Mouse (Mus musculus) midbrain, postnatal 0 days (tissue): Measurements from ENCODE around the gene Katnal1. TPM values are rescaled to one million over a fixed set of nuclear protein-coding genes. Genes with fewer than 3 reads are reported as not detected.

Experiments used
- ATAC-seq: fragments of 200-750 bp; cut with Nextera tagmentation; 2 replicates; pipeline ENCODE4 v1.8.0; 2017; ENCODE audit warnings: moderate number of reproducible peaks, mild to moderate bottlenecking, moderate TSS enrichment, moderate library complexity; ENCODE audit not compliant: low FRiP score
- DNase-seq: peaks from one replicate; pipeline ENCODE4 v3.0.0-alpha.2; 2015; ENCODE audit warnings: low spot score
- H3K27ac ChIP-seq: fragments of 300-500 bp; sonication (generic); 2 replicates; pipeline ENCODE4 v1.5.1; 2014; ENCODE audit warnings: low read depth, mild to moderate bottlenecking, low read length, mixed read lengths
- H3K27me3 ChIP-seq: fragments of 300-500 bp; sonication (generic); 2 replicates; pipeline ENCODE4 v1.6.1; 2014; ENCODE audit warnings: low read length, control low read depth, mixed read lengths; ENCODE audit not compliant: insufficient read depth
- H3K36me3 ChIP-seq: fragments of 300-500 bp; sonication (generic); 2 replicates; pipeline ENCODE4 v1.6.1; 2014; ENCODE audit warnings: low read length, control low read depth, mixed read lengths; ENCODE audit not compliant: insufficient read depth
- H3K4me1 ChIP-seq: fragments of 300-500 bp; sonication (generic); 2 replicates; pipeline ENCODE4 v1.6.1; 2014; ENCODE audit warnings: mild to moderate bottlenecking, control low read depth, antibody characterized with exemption, low read length, mixed read lengths; ENCODE audit not compliant: insufficient read depth
- H3K4me2 ChIP-seq: fragments of 300-500 bp; sonication (generic); 2 replicates; pipeline ENCODE4 v1.6.1; 2014; ENCODE audit warnings: low read depth, mild to moderate bottlenecking, low read length, mixed read lengths; ENCODE audit not compliant: poor library complexity, severe bottlenecking
- H3K4me3 ChIP-seq: fragments of 300-500 bp; sonication (generic); 2 replicates; pipeline ENCODE4 v1.5.1; 2014; ENCODE audit warnings: low read depth, mild to moderate bottlenecking, low read length, moderate library complexity
- H3K9ac ChIP-seq: fragments of 300-500 bp; sonication (generic); replicated peaks from 2 replicates; pipeline ENCODE4 v1.6.1; 2014; ENCODE audit warnings: mild to moderate bottlenecking, low read length, moderate library complexity, mixed read lengths; ENCODE audit not compliant: poor library complexity, severe bottlenecking
- H3K9me3 ChIP-seq: fragments of 300-500 bp; sonication (generic); 2 replicates; pipeline ENCODE4 v1.6.1; 2016; ENCODE audit warnings: low read length, control low read depth
- CTCF ChIP-seq: IDR thresholded peaks from 2 replicates; pipeline ENCODE4 v1.5.1; 2016; ENCODE audit warnings: antibody characterized with exemption, mild to moderate bottlenecking
- WGBS: fragments of 180-500 bp; shearing (Covaris S2); extraction: QIAGEN DNeasy Blood & Tissue Kit; methylation state at CpG from one replicate; pipeline ENCODE4 v1.1.7; 2014; 5-methylcytosine and 5-hydroxymethylcytosine counted together
- polyA plus RNA-seq: library from polyadenylated mRNA; unstranded; fragments of >200 nt; fragmentation: Nextera tagmentation; extraction: Ambion mirVana; gene quantifications from 2 replicates; pipeline ENCODE4 v1.2.1, GENCODE M21; 2015
- total RNA-seq: library from RNA; depleted of rRNA; stranded (reverse); fragments of >200 nt; gene quantifications from 2 replicates; pipeline ENCODE4 v1.2.3, GENCODE M21; 2014

The Katnal1 gene
- total and polyA plus RNA-seq, 2 experiments from 2014 or later: 31.4 to 38.0 TPM

DNA sequence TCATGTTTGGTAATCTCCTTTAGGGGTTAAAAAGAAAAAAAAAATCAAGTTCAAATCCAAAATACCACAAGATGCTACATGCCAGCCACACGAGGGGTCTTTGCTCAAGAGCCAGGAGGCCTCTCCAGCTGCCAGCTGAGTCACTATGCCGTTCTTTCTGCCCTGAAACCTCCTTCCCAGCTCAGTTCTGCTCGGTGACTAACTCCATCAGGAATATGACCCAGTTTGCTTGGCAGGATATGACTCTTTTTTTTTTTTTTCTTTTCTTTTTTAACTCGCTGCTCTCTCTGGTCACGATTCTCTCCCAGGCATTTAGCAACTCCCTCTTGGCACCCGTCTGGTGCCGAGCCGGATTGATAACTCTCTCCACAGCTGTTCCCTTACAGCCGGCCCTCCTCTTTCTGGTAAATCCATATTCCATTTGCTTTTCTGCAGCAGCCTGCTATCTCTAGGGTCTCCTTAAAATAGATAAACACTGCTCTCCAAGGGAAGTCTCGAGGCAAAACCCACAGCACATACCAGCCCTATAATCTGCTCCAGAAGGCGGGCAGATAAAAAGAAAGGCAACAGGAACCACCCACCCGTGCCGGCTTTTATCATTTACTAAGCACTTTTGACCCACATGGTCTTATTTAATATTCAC, 36.7 kb upstream of the Katnal1 start:
- Histone ChIP-seq H3K36me3 (no peaks in the 10 kb centered on the region), H3K4me2 (0 out of 2 replicates have a peak overlapping the region, but pooled peaks have one; percentile 10), H3K27ac (peak overlapping the region; percentile 48), H3K9ac (no peak overlapping the region), H3K4me1 (peaks cover 4% of the 10 kb centered on the region; the same call in 1 of the 2 replicates), H3K9me3 (no peaks in the 10 kb centered on the region), H3K4me3 (no peak overlapping the region), H3K27me3 (no peaks in the 10 kb centered on the region)
- ATAC-seq (no peak), DNase-seq (peak; percentile 71)
- no peak for TF ChIP-seq CTCF
- 7% methylated on average over 13 of the region's 13 CpGs for WGBS

- Histone ChIP-seq H3K9me3 (no peaks in the 10 kb centered on the region), H3K9ac (no peak overlapping the region), H3K36me3 (no peaks in the 10 kb centered on the region), H3K4me2 (no peak overlapping the region), H3K4me1 (peaks cover 4% of the 10 kb centered on the region; the same call in 1 of the 2 replicates), H3K27ac (no peak overlapping the region), H3K4me3 (no peak overlapping the region), H3K27me3 (no peaks in the 10 kb centered on the region)
- no peak for TF ChIP-seq CTCF
- no peak for DNase-seq
- 76% methylated on average over 15 of the region's 15 CpGs for WGBS
- no peak for ATAC-seq
Observed at GRCm38 (mm10) chr5:148965089-148965591, 36.0 kb upstream of the Katnal1 start.

- DNase-seq (no peak), ATAC-seq (no peak)
- H3K27me3 ChIP-seq: no peaks in the 10 kb centered on the region
- WGBS: 91% methylated on average over 1 of the region's 1 CpGs
- H3K36me3 ChIP-seq: no peaks in the 10 kb centered on the region
- H3K4me1 ChIP-seq: peaks cover 11% of the 10 kb centered on the region
- TF ChIP-seq CTCF: no peak
- H3K27ac ChIP-seq: no peak overlapping the region
- H3K9me3 ChIP-seq: no peaks in the 10 kb centered on the region
- H3K4me3 ChIP-seq: no peak overlapping the region
- H3K9ac ChIP-seq: no peak overlapping the region
- H3K4me2 ChIP-seq: no peak overlapping the region
Observed at GRCm38 (mm10) chr5:148964251-148964650, 35.1 kb upstream of the Katnal1 start.

GRCm38 (mm10) chr5:148960211-148960610, 31.1 kb upstream of the Katnal1 start:
- no peak for TF ChIP-seq CTCF
- Histone ChIP-seq H3K4me3 (no peak overlapping the region), H3K9me3 (no peaks in the 10 kb centered on the region), H3K4me1 (peaks cover 7% of the 10 kb centered on the region), H3K27ac (no peak overlapping the region), H3K27me3 (no peaks in the 10 kb centered on the region), H3K9ac (0 out of 2 replicates have a peak overlapping the region, but pooled peaks have one; percentile 56), H3K36me3 (no peaks in the 10 kb centered on the region), H3K4me2 (no peak overlapping the region)
- ATAC-seq: no peak
- DNase-seq: no peak
- WGBS: 56% methylated on average over 10 of the region's 10 CpGs

DNA sequence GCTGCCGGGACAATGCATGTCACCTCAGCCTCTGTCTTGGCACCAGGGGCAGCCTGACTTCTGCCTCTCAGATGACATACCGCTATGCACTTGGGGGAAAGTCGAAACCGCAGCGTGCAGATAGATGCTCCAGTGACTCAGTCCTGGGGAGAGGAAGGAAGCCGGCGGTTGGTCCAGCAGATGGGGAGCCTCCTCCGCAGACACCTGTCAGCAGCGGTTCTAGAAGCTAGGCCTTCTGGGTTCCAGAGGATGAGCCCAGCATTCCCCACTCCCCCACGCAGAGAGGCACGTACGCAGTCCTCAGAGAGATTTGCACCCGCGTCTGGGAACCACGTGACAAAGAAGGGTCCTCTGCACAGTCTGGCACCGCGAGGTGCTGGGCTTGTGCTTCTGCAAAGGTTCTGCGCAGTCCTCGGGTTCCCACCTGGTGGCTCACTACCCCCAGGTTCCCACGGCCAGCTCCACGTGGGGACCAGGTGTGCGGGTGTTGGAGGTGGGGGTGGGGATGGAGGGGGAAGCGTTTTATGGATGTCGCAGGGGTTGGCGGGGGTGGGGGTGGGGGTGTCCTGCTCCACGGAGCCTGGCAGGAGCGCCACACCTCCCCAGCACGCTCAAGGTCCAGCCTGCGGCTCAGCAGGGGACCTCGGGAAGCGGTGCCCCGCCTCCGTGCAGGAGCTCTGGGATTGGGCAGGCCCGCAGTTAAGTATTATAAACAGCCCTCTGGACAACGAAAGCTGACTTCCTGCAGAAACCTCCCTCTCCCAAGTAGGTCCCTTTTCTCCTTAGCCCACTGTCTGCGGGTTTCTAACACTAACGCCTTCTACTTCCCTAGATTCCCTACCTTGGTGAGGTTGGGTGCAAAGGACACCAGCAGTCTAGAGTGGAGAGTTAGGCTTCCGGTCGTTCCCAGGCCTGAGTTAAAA, 30.2 kb upstream of the Katnal1 start:
- ATAC-seq: peak; percentile 57; the same call in 1 of the 2 replicates
- Histone ChIP-seq H3K9ac (peak overlapping the region; percentile 56), H3K9me3 (no peaks in the 10 kb centered on the region), H3K27me3 (no peaks in the 10 kb centered on the region), H3K27ac (no peak overlapping the region), H3K36me3 (no peaks in the 10 kb centered on the region), H3K4me2 (peak overlapping the region; percentile 92), H3K4me1 (peaks cover 7% of the 10 kb centered on the region), H3K4me3 (peak overlapping the region; percentile 37)
- no peak for DNase-seq
- WGBS: 2% methylated on average over 36 of the region's 39 CpGs
- no peak for TF ChIP-seq CTCF
